Comparison of ENCODE assay signal across 18 mouse cellular contexts in genomic region chr16:89898299-89898625, GRCm38 (mm10).
A peak's percentile ranks its signal among the peaks of the same experiment; 100 is the strongest.
DNase-seq lines count a peak whose midpoint lies in the region; ATAC-seq and TF ChIP-seq lines count a peak whose summit lies in the region.
"Had no signal": no experiment of that assay in that cellular context is flagged by ENCODE, and none has a peak within 500 bp of the region (broad histone marks: within the 10 kb centered on the region; RNA-seq: fewer than 3 reads in every experiment).

No protein-coding gene starts in this region.

- WGBS in cerebellum, adult 2 months: 22% methylated on average over 14 of the region's 14 CpGs
- WGBS in limb, embryonic 12.5 days: 85% methylated on average over 14 of the region's 14 CpGs
- WGBS in limb, embryonic 10.5 days: 92% methylated on average over 14 of the region's 14 CpGs

- peak overlapping the region; percentile 19; the same call in 1 of the 2 replicates for H3K27ac ChIP-seq in cerebellum, adult 2 months (ENCODE audit: insufficient read depth, low read length)
- 0 out of 2 replicates have a peak overlapping the region, but pooled peaks have one; percentile 9 for H3K27ac ChIP-seq in limb, embryonic 12.5 days
- H3K27ac ChIP-seq in limb, embryonic 10.5 days: no peak overlapping the region
- H3K27ac ChIP-seq: liver, embryonic 12.5 days; midbrain, embryonic 10.5 days had no signal

- H3K4me1 ChIP-seq in cerebellum, adult 2 months (ENCODE audit: control insufficient read depth, insufficient read depth, low read length): peaks cover 60% of the 10 kb centered on the region
- H3K4me1 ChIP-seq in limb, embryonic 12.5 days (replicated peaks): peaks cover 27% of the 10 kb centered on the region
- H3K4me1 ChIP-seq in limb, embryonic 10.5 days: peaks cover 25% of the 10 kb centered on the region
- H3K4me1 ChIP-seq: liver, embryonic 12.5 days; midbrain, embryonic 10.5 days had no signal

- H3K4me2 ChIP-seq in limb, embryonic 12.5 days: no peak overlapping the region
- H3K4me2 ChIP-seq: liver, embryonic 12.5 days had no signal

- no peak overlapping the region for H3K9ac ChIP-seq in limb, embryonic 12.5 days (replicated peaks)
- H3K9ac ChIP-seq: liver, embryonic 12.5 days had no signal

- no peak for TF ChIP-seq POLR2A in cerebellum, adult 2 months (IDR thresholded peaks at IDR 0.05; ENCODE audit: borderline replicate concordance, insufficient read depth, low read length)

- DNase-seq in cerebellum, adult 2 months: no peak
- no peak for DNase-seq in frontal cortex, postnatal 10 days (ENCODE audit: low spot score in 2 of 2)
- no peak for DNase-seq in limb, embryonic 10.5 days (ENCODE audit: low spot score)
- DNase-seq in urinary bladder, adult 2 months (ENCODE audit: low spot score): no peak
- DNase-seq in liver: no peak
- DNase-seq: adrenal gland, postnatal 36 days; heart, postnatal 4 days; kidney, postnatal 25 days; lung, adult 18-20 months; thymus, adult 18-20 months; thymus, postnatal 36 days had no signal

- peaks cover 37% of the 10 kb centered on the region for H3K36me3 ChIP-seq in limb, embryonic 12.5 days
- H3K36me3 ChIP-seq in limb, embryonic 10.5 days: peaks cover 47% of the 10 kb centered on the region
- H3K36me3 ChIP-seq: liver, embryonic 12.5 days had no signal

- no peak for ATAC-seq in cerebellum, adult (ENCODE audit: insufficient number of reproducible peaks, low FRiP score, low TSS enrichment)
- peak; percentile 14 for ATAC-seq in frontal cortex, adult (ENCODE audit: low TSS enrichment)
- no peak for ATAC-seq in limb, embryonic 12.5 days (ENCODE audit: insufficient number of reproducible peaks, insufficient read depth, low FRiP score, low TSS enrichment, low read depth)
- ATAC-seq: intestine, postnatal 0 days; liver, embryonic 12.5 days had no signal

- TF ChIP-seq CTCF in cerebellum, adult 2 months (IDR thresholded peaks at IDR 0.05; ENCODE audit: borderline replicate concordance, insufficient read depth, low read depth, low read length): no peak

- peaks cover 7% of the 10 kb centered on the region; the same call in 1 of the 2 replicates for H3K9me3 ChIP-seq in limb, embryonic 12.5 days
- no peaks in the 10 kb centered on the region for H3K9me3 ChIP-seq in limb, embryonic 10.5 days (replicated peaks)
- H3K9me3 ChIP-seq: liver, embryonic 12.5 days had no signal

- no peak overlapping the region for H3K4me3 ChIP-seq in cerebellum, adult 2 months (replicated peaks; ENCODE audit: insufficient read depth, low read depth, low read length)
- H3K4me3 ChIP-seq in limb, embryonic 12.5 days (replicated peaks): no peak overlapping the region
- H3K4me3 ChIP-seq in limb, embryonic 10.5 days: no peak overlapping the region
- H3K4me3 ChIP-seq: liver, embryonic 12.5 days; midbrain, embryonic 10.5 days; myocyte had no signal

- no peaks in the 10 kb centered on the region for H3K27me3 ChIP-seq in cerebellum, adult 2 months (ENCODE audit: control insufficient read depth, insufficient read depth, low read length)
- H3K27me3 ChIP-seq in limb, embryonic 12.5 days: no peaks in the 10 kb centered on the region
- no peaks in the 10 kb centered on the region for H3K27me3 ChIP-seq in limb, embryonic 10.5 days (ENCODE audit: low read depth, poor library complexity, severe bottlenecking)
- H3K27me3 ChIP-seq: liver, embryonic 12.5 days had no signal
